Mouse (Mus musculus): ENCODE results near the gene Tubgcp2. TPM values are rescaled to one million over a fixed set of nuclear protein-coding genes. Genes with fewer than 3 reads are reported as not detected.
A peak's percentile ranks its signal among the peaks of the same experiment; 100 is the strongest.

Gene Tubgcp2
- polyA plus RNA-seq, 1 experiment from 2014 or later: 55.3 TPM

DNA sequence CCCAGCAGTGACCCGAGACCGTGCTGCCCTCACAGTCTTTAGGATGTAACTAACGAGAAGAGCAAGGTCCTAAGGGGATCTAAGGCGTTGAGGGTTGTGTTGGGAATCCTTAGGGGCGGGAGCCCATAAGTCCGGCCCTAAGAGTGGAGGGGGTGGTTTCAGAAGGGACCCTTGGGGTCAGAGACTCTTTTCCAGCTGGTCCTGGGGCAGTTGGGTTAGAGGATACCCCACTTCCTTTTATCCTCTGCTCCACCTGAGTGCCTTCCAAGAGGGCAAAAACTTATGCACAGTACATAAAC is 25.3 kb upstream of the Tubgcp2 start:
- Histone ChIP-seq H3K27me3 (peaks cover 82% of the 10 kb centered on the region), H3K4me2 (replicated peaks) (peak overlapping the region; percentile 86), H3K36me3 (no peaks in the 10 kb centered on the region), H3K4me1 (peaks cover 28% of the 10 kb centered on the region), H3K9me3 (replicated peaks) (0 out of 2 replicates have a peak, but pooled peaks cover 3% of the 10 kb centered on the region), H3K9ac (no peak overlapping the region), H3K27ac (replicated peaks) (no peak overlapping the region), H3K4me3 (replicated peaks) (peak overlapping the region; percentile 41)
- WGBS: 6% methylated on average over 6 of the region's 6 CpGs
- no peak for ATAC-seq (ENCODE audit: insufficient number of reproducible peaks, low FRiP score, low TSS enrichment, low read depth)

- peak overlapping the region; percentile 86 for H3K4me2 ChIP-seq (replicated peaks)
- 1% methylated on average over 47 of the region's 47 CpGs for WGBS
- H3K9me3 ChIP-seq (replicated peaks): no peaks in the 10 kb centered on the region
- peak overlapping the region; percentile 41 for H3K4me3 ChIP-seq (replicated peaks)
- peaks cover 88% of the 10 kb centered on the region for H3K27me3 ChIP-seq
- no peak for ATAC-seq (ENCODE audit: insufficient number of reproducible peaks, low FRiP score, low TSS enrichment, low read depth)
- peak overlapping the region; percentile 7; the same call in 1 of the 2 replicates for H3K9ac ChIP-seq
- H3K36me3 ChIP-seq: no peaks in the 10 kb centered on the region
- H3K27ac ChIP-seq (replicated peaks): no peak overlapping the region
- H3K4me1 ChIP-seq: peaks cover 28% of the 10 kb centered on the region
Measured at GRCm38 (mm10) chr7:140060936-140061831, 24.7 kb upstream of the Tubgcp2 start.

DNA sequence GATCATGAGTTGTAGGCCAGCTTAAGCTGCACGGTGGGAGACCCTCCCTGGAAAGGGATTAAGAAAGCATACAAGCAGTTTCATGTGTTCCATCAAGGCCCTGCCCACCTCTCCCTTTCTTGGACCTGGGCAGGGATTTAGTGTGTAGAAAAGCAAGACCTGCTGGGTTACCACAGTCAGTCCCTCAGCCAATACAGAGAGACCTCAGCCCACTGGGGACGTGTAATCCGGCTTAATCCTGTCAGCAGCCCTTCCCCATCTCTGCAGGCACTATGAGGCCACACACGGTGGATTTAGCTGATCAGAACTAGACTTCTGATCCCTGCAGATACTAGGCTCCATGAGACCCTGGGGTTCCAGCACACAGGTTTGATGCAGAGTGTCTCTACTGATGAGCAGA is 23.1 kb upstream of the Tubgcp2 start:
- no peak overlapping the region for H3K27ac ChIP-seq (replicated peaks)

DNA sequence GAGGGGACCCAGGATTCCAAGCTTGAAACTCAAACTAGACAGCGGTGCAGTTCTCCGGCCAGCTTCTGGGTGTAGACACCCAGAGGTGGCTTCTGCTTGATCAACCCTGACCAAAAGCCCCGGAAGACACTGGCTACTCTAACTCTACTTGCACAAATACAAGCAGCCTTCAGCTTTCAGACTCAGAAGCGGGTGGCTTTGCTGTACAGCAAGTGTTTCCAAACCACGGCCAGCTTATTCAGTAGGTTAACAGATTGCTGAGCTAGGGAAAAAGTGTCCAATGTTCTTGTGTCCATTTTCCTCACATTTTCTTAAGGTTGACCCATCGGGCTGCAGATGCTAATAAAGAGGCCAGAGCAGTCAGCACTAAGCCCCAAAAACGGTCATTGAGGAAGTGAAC is 22.1 kb upstream of the Tubgcp2 start:
- WGBS: 23% methylated on average over 7 of the region's 7 CpGs
- no peak overlapping the region for H3K9ac ChIP-seq
- peaks cover 28% of the 10 kb centered on the region for H3K4me1 ChIP-seq
- H3K9me3 ChIP-seq (replicated peaks): no peaks in the 10 kb centered on the region
- peak overlapping the region; percentile 83 for H3K4me2 ChIP-seq (replicated peaks)
- H3K27me3 ChIP-seq: peaks cover 81% of the 10 kb centered on the region
- no peak overlapping the region for H3K27ac ChIP-seq (replicated peaks)
- peak overlapping the region; percentile 46 for H3K4me3 ChIP-seq (replicated peaks)
- no peak for ATAC-seq (ENCODE audit: insufficient number of reproducible peaks, low FRiP score, low TSS enrichment, low read depth)
- H3K36me3 ChIP-seq: no peaks in the 10 kb centered on the region

More for the DNA sequence above, 23.1 kb upstream of the Tubgcp2 start:
- H3K9me3 ChIP-seq (replicated peaks): no peaks in the 10 kb centered on the region
- 36% methylated on average over 4 of the region's 4 CpGs for WGBS
- no peak overlapping the region for H3K9ac ChIP-seq
- H3K4me3 ChIP-seq (replicated peaks): no peak overlapping the region
- peaks cover 28% of the 10 kb centered on the region for H3K4me1 ChIP-seq
- H3K27me3 ChIP-seq: peaks cover 81% of the 10 kb centered on the region
- H3K36me3 ChIP-seq: no peaks in the 10 kb centered on the region
- no peak overlapping the region for H3K4me2 ChIP-seq (replicated peaks)
- no peak for ATAC-seq (ENCODE audit: insufficient number of reproducible peaks, low FRiP score, low TSS enrichment, low read depth)

DNA sequence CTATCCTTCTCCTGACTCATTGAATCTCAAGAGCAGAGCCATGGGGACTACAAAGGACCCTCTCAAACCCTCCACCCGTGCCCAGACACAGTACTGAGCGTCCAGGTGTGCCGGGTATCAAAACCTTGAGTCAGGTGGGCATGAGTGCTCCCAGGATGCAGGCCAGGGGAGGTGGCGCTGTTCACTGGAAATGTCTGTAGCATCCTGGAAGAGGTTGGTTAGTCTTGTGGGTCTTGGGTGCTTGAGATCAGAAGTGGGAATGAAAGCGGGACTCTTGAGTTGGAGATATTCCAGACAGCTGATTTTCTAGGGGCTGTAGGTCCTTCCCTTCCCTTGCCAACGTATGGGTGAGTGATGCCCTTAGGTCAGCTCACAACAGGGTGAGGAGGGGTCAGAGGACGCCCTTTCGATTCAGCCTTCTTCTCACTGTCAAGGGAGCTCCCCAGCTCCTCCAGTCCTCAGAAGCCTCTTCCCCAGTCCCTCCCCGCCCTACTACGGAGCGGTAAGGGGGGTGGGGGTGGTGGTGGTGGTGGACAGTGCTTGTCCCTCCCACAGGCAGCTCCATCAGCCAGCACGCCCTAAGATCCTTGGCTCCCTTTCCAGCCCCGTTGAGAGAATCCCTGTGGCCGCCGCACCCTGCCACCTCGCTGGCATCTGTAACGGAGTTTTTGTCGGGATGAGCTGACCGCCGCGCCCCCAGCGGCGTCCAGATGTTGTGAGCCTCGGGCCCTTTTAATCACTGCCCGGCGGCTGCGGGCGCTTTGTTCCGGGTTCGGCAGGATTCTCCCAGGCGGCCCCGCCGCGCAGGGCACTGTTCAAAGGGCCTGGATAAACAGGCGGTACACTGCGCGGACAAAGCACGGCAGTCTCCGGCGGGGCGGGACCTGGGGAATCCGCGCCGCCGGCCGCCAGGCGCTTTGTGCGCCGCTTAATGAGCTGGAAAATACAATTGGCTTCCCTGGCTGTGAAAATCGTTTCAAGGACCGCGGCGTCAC is 21.2 kb upstream of the Tubgcp2 start:
- Histone ChIP-seq H3K9ac (peak overlapping the region; percentile 39), H3K4me1 (peaks cover 28% of the 10 kb centered on the region), H3K36me3 (no peaks in the 10 kb centered on the region), H3K27me3 (peaks cover 85% of the 10 kb centered on the region), H3K4me2 (replicated peaks) (peak overlapping the region; percentile 83), H3K9me3 (replicated peaks) (no peaks in the 10 kb centered on the region), H3K4me3 (replicated peaks) (peak overlapping the region; percentile 46), H3K27ac (replicated peaks) (no peak overlapping the region)
- ATAC-seq (ENCODE audit: insufficient number of reproducible peaks, low FRiP score, low TSS enrichment, low read depth): no peak
- WGBS: 3% methylated on average over 53 of the region's 53 CpGs

- no peak for ATAC-seq (ENCODE audit: insufficient number of reproducible peaks, low FRiP score, low TSS enrichment, low read depth)
- H3K4me1 ChIP-seq: peaks cover 21% of the 10 kb centered on the region
- no peak overlapping the region for H3K9ac ChIP-seq
- H3K27ac ChIP-seq (replicated peaks): no peak overlapping the region
- no peak overlapping the region for H3K4me2 ChIP-seq (replicated peaks)
- no peaks in the 10 kb centered on the region for H3K36me3 ChIP-seq
- H3K4me3 ChIP-seq (replicated peaks): no peak overlapping the region
- 71% methylated on average over 4 of the region's 4 CpGs for WGBS
- H3K27me3 ChIP-seq: peaks cover 84% of the 10 kb centered on the region
- H3K9me3 ChIP-seq (replicated peaks): no peaks in the 10 kb centered on the region
Measured at GRCm38 (mm10) chr7:140054124-140054523, 17.7 kb upstream of the Tubgcp2 start.

DNA sequence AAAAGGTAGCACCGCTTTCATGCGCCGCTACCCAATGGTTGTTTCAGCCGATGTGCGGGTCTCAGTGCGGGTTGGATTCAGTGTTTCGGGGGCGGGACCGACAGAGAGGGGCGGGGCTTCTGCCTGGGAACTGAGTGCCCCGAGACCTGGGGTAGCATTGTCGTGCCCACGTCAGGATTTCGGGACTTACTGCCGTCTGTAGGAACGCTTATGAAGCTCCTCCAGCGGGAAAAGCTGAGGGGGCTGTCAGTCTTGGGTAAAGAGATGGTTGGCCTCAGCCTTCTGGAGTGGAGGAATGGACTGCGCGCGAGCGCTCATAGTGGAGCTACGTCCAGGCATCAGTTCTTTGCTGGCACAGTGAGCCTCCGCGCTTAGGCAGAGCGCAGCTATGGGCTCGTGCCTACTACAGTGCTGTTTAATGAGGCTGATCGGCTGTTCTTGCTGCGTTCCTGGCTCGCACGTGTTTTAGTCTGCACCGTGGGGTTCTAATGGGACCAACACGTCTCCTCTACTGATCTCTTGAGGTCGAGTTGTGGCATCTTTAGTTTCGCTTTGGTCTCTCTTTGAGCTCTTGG is 12.7 kb upstream of the Tubgcp2 start:
- under 1% methylated on average over 34 of the region's 34 CpGs for WGBS
- H3K9me3 ChIP-seq (replicated peaks): no peaks in the 10 kb centered on the region

GRCm38 (mm10) chr7:140048361-140049114 is 12.1 kb upstream of the Tubgcp2 start, which contains the start of gene Msx3:
Msx3 (minus strand) TSS chr7:140049089.
- Histone ChIP-seq H3K4me2 (replicated peaks) (peak within 1 kb of the TSS; percentile 83), H3K27me3 (peaks cover 93% of the 10 kb centered on the region), H3K4me3 (replicated peaks) (peak within 1 kb of the TSS; percentile 45), H3K9me3 (replicated peaks) (no peaks in the 10 kb centered on the region), H3K9ac (no peak within 1 kb of the TSS; the same call in 1 of the 2 replicates), H3K36me3 (no peaks in the 10 kb centered on the region), H3K4me1 (peaks cover 25% of the 10 kb centered on the region), H3K27ac (replicated peaks) (no peak within 1 kb of the TSS)
- WGBS: under 1% methylated on average over 56 of the region's 56 CpGs
- ATAC-seq (ENCODE audit: insufficient number of reproducible peaks, low FRiP score, low TSS enrichment, low read depth): peak; percentile 11; the same call in 1 of the 2 replicates

More for the DNA sequence above, 12.7 kb upstream of the Tubgcp2 start:
- ATAC-seq (ENCODE audit: insufficient number of reproducible peaks, low FRiP score, low TSS enrichment, low read depth): peak; percentile 75
- H3K4me3 ChIP-seq (replicated peaks): peak overlapping the region; percentile 45
- H3K4me2 ChIP-seq (replicated peaks): peak overlapping the region; percentile 83
- no peaks in the 10 kb centered on the region for H3K36me3 ChIP-seq
- no peak overlapping the region for H3K27ac ChIP-seq (replicated peaks)
- H3K4me1 ChIP-seq: peaks cover 25% of the 10 kb centered on the region
- peaks cover 95% of the 10 kb centered on the region for H3K27me3 ChIP-seq
- H3K9ac ChIP-seq: no peak overlapping the region

GRCm38 (mm10) chr7:140047811-140048311 is 11.4 kb upstream of the Tubgcp2 start:
- Histone ChIP-seq H3K9me3 (replicated peaks) (no peaks in the 10 kb centered on the region), H3K36me3 (no peaks in the 10 kb centered on the region), H3K27ac (replicated peaks) (no peak overlapping the region), H3K4me1 (peaks cover 25% of the 10 kb centered on the region), H3K4me2 (replicated peaks) (peak overlapping the region; percentile 83), H3K27me3 (peaks cover 92% of the 10 kb centered on the region), H3K4me3 (replicated peaks) (peak overlapping the region; percentile 45), H3K9ac (no peak overlapping the region; the same call in 1 of the 2 replicates)
- 1% methylated on average over 33 of the region's 33 CpGs for WGBS
- ATAC-seq (ENCODE audit: insufficient number of reproducible peaks, low FRiP score, low TSS enrichment, low read depth): no peak

DNA sequence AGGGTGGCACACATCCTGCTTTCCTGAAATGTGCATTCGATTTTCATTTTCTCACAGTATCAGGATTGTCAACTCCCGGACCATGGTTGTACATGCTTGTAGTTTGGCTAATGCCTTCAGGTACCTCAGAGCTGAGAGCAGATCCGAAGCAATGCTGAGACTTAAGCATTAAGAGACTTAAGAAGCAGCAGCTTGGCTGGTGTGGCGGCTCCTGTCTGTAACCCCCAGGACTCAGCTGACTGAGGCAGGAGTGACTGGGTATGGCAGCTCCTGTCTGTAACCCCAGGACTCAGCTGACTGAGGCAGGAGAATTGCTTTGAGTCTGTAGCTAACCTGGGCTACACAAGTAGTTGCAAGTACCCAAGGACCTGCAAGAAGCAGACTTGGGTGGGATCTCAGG is 9.1 kb upstream of the Tubgcp2 start:
- 75% methylated on average over 4 of the region's 4 CpGs for WGBS
- no peak overlapping the region for H3K4me2 ChIP-seq (replicated peaks)
- no peaks in the 10 kb centered on the region for H3K9me3 ChIP-seq (replicated peaks)
- H3K27ac ChIP-seq (replicated peaks): no peak overlapping the region
- H3K36me3 ChIP-seq: peaks cover 2% of the 10 kb centered on the region
- ATAC-seq (ENCODE audit: insufficient number of reproducible peaks, low FRiP score, low TSS enrichment, low read depth): no peak
- no peak overlapping the region for H3K4me3 ChIP-seq (replicated peaks)
- H3K4me1 ChIP-seq: peaks cover 25% of the 10 kb centered on the region
- peaks cover 70% of the 10 kb centered on the region for H3K27me3 ChIP-seq
- H3K9ac ChIP-seq: no peak overlapping the region
